Mouse (Mus musculus): ENCODE results near the gene Cdc42. TPM values are rescaled to one million over a fixed set of nuclear protein-coding genes. Genes with fewer than 3 reads are reported as not detected.

Gene Cdc42
- total RNA-seq, 2 experiments from 2014 or later = 407 to 413 TPM

- DNase-seq (ENCODE audit: low spot score in 2 of 2) = no peak
Observed at GRCm38 (mm10) chr4:137287206-137287605, 70.3 kb downstream of the Cdc42 start.

DNA sequence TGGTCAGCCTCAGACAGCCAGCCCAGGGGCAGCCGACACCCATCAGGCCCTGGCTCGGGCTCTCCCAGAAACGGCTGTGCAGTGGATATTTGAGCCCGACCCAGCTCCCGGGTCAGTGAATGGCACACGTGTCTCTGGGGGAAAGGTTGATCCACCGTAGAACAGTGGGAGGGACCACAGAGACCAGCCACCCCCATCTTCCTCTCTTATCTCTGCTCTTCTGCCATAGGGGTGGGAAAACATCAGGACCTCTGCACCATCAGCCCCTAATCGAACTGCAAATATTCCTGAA is 70.9 kb downstream of the Cdc42 start:
- no peak for DNase-seq (ENCODE audit: low spot score in 2 of 2)

GRCm38 (mm10) chr4:137285876-137286661 is 71.5 kb downstream of the Cdc42 start:
- no peak for DNase-seq (ENCODE audit: low spot score in 2 of 2)

GRCm38 (mm10) chr4:137283407-137283732 is 74.2 kb downstream of the Cdc42 start:
- DNase-seq (ENCODE audit: low spot score in 2 of 2) = no peak

DNA sequence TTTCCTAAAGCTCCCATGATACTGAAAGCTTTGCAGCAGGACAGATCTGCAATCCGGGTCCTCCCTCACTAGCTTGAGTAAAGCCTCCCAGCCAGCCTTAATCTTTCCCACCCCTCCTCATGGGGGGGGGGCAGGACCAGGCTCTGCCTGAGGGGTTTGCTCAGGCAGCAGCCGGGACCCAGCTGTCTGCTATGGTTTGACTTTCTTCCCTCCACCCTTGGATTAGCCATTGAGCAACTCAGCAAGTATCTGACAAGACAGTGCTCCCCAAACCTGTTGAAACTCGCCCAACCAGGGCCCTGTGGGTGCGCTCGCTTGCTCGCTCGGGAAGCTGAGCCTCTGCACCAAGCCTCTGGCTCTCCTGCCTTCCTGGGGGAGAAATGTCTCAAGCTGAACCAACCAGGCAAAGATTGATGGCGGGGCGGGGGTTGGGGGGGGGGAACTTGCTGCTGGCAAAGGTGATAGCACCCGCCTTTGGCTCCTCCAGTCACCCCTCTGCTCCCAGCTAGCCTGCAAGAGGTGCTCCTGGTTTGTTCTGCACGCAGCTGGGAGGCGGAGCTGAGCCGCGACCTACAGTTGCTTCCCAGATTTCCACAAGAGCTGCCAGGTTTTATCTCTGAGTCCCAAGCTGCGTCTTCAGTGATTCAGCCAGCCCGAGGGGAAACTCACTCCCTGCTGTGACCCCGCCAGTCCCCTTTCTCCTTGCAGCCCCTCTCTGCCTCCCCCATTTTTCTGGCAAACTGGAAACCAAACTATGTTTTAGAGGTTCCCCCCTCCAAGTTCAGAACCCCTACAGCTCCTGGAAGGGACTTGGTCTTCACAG is 74.7 kb downstream of the Cdc42 start:
- DNase-seq (ENCODE audit: low spot score in 2 of 2) = no peak

DNA sequence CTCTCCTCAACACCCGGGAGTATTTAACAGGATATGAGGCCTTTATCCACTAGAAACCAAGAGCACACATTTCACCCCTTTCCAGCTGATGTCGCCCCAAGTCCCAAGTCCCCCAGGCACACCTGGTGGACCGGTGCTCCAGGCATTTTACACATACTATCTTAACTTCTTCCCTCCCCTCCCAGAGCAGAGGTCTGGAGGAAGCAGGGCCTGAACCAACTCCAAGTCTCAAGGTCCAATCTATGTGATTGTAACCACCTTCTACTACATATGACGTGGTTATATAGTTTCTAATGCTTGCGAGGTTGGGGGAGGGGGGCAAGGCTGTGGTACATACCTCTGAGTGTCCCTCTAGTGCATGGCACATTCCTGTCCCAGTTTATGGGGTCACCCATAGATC is 75.4 kb downstream of the Cdc42 start:
- no peak for DNase-seq (ENCODE audit: low spot score in 2 of 2)

- DNase-seq (ENCODE audit: low spot score in 2 of 2) = no peak
Observed at GRCm38 (mm10) chr4:137281273-137281672, 76.2 kb downstream of the Cdc42 start.

GRCm38 (mm10) chr4:137279346-137279745 is 78.2 kb downstream of the Cdc42 start:
- DNase-seq (ENCODE audit: low spot score in 2 of 2) = no peak

DNA sequence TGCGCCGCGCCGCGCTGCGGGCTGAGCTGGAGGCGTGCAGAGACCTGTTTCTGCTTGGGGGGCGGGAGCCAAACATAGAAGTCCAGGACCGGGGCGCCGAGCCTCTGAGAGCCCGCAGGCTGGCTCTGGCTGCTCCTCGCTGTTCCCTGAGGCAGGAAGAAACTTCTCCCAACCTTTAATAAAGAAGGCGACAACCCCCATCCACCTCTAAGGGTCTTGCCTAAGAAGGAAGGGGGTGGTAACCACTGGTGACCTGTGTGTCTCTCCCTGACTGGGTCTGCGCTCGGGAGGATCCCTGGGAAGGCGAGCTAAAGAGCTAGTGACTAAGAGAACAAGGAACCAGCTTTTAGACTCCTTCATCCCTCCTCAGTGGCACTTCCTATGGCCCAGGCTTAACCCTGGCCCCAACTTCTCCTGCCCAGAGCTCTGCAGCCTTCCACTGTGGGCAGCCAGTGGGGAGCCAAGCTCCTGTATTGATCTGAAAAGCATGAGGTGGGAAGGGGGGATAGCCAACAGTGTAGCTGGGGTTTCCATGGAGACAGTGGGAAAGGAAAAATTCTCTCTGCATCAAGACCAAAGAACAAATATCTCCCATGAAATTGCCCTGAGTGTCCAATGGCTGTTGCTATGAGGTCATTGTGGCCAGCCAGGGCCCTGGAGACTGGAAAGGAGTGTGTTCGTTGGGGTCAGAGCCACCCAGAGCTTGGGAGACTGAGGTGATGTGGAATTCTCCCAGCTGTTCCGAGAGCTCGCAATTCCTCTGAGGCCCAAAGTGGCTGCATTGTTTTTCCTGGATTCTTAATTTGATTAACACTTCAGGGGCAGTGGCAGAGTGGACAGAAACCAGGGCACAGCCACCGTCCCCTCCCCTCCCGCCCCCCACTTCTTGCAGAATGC is 79.1 kb downstream of the Cdc42 start:
- DNase-seq (ENCODE audit: low spot score in 2 of 2) = no peak

- DNase-seq (ENCODE audit: low spot score in 2 of 2) = no peak
Observed at GRCm38 (mm10) chr4:137277600-137278143, 79.8 kb downstream of the Cdc42 start.

DNA sequence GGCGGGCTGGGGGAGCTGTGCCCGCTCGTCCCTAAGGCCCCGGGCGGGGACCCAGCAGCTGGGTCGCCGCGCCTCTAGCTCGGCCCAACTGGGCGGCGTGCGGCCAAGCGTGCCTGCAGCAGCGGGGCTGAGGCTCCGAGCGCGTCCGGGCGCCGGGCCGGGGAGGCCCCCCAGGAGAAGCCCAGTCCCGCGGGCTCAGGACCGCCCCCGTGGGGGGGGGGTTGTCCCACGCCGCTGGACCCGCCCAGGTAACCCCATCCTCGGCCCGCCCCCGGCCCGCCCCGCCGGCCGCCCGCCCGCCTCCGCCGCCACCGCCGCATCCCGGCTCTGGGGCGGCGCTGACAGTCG is 80.4 kb downstream of the Cdc42 start, which contains the start of gene Wnt4:
Gene Wnt4, plus strand, starts transcription at position 324 of the 348 bp plus-strand sequence.
- DNase-seq (ENCODE audit: low spot score in 2 of 2) = peak; percentile 54

- DNase-seq (ENCODE audit: low spot score in 2 of 2) = no peak
Observed at GRCm38 (mm10) chr4:137276443-137277165, 80.9 kb downstream of the Cdc42 start.

DNA sequence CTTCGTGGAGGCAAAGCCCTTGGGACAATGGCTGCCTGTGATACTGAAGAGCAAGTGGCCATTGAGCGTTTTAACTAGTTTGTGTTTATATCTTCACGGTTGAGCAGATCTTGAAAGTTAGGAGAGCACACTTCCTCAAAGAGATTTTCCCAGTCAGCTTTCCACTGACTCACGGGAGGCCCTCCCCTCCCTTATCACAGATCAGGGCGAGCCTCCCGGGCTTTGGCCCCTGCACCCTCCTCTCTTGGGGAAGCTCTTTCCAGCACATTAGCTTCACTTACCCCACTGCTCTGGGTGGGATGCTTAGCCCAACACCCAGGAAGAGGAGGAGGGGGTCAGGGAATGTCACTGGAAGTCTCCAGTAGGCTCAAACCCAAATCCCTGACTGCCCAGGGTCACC is 83.2 kb downstream of the Cdc42 start:
- no peak for DNase-seq (ENCODE audit: low spot score in 2 of 2)

DNA sequence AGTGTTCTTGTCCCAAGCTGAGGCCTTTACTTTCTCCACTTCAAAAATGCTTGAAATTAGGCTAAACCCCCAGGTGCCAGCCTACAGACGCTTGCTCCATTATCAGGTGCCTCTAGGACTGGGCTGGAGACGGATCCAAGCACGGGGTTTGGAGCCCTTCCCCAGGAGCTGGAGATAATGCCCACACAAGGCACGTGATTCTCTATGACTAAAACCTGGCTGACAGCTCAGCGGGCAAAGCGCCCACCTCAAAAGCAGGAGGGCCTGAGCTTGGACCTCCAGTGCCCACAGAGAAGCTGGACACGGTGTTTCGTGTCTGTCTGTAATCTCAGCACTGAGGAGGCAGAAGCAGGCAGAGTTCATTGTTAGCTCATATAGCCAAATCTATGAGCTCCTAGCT is 85.7 kb downstream of the Cdc42 start:
- DNase-seq (ENCODE audit: low spot score in 2 of 2) = no peak

Other genes starting within 250 kb of the Cdc42 start
- gene Wnt4, start 80.2 kb downstream of the Cdc42 start, total RNA-seq (2021) = 10 to 100 TPM; 68.5 to 70.1 TPM
- 1 to 10 TPM in 1 of 2 experiments, not detected in 1; 8.3 TPM for gene Cela3a, start 52.1 kb upstream of the Cdc42 start, total RNA-seq (2021)
- gene Cela3b, start 72.8 kb upstream of the Cdc42 start, total RNA-seq (2021) = 100 to 1,000 TPM in 1 of 2 experiments, not detected in 1; 918 TPM
- gene 1700013G24Rik, start 95.6 kb upstream of the Cdc42 start, total RNA-seq (2021) = not detected
- 100 to 1,000 TPM; 170 to 191 TPM for gene Hspg2, start 111.0 kb upstream of the Cdc42 start, total RNA-seq (2021)
- gene Ldlrad2, start 216.8 kb upstream of the Cdc42 start, total RNA-seq (2021) = not detected
- gene Usp48, start 236.0 kb upstream of the Cdc42 start, total RNA-seq (2021) = 100 to 1,000 TPM; 139 to 150 TPM